Mouse (Mus musculus): ENCODE results near the gene Ypel4. TPM values are rescaled to one million over a fixed set of nuclear protein-coding genes. Genes with fewer than 3 reads are reported as not detected.

Gene Ypel4
- total RNA-seq, 2 experiments from 2014 or later: not detected

DNA sequence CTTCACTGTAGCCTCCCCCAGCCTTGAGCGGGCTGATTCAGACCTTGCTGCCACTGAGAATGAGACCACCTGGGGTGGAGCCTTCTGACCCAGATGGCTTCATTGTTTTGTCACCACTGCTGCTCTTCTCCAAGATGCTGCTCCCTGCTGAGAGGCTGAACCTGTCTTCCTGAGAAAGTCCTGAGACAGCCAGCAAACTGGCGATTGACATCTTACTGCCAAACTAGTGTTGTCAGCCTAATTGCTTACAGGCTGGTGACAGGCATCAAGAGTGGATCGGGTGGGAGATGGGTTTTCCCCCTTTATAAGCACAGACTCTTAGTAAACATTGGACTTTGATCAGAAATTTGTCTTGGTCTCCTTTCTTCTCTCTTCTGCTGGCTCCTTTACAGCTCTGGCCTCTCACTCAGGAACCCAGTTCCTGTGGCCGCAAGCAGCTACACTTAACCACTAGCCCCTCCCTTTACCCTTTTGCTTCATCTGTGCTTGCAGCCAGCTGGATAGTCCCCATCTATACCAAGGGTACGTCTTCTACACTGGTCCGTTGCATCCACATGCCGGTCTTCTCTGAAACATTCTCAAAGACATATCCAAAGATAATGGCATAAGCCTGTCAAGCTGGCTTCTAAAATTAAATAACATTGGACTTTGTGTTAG, 23.3 kb downstream of the Ypel4 start:
- peak; percentile 52; the same call in 1 of the 2 replicates for ATAC-seq (replicated peaks; ENCODE audit: poor library complexity, severe bottlenecking)

DNA sequence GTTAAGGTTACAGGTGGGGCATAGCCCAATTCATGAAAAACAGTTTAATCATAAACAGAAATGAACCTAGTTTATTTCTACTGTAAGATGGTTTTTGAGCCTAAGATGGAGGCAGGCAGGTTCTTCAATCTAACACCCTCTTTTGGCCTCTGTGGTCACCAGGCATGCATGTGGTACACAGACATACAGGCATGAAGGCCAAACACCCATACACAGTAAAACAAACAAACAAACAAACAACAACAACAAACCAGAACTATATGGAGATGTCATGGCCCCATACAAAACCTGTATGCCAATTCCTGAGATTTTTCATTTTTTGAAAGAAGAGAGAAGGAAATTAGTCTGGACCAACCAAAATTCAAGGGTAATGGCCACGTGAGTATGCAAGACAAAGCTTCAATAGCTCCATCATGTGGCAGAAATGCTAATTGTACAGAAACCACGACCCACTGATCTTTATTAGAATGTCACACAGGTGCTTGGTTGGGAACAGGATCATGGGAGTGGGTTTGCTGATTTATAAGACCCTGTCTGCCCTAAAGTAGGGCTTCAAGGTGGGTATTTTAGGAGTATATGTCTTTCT, 24.8 kb downstream of the Ypel4 start:
- ATAC-seq (replicated peaks; ENCODE audit: poor library complexity, severe bottlenecking): peak; percentile 85

DNA sequence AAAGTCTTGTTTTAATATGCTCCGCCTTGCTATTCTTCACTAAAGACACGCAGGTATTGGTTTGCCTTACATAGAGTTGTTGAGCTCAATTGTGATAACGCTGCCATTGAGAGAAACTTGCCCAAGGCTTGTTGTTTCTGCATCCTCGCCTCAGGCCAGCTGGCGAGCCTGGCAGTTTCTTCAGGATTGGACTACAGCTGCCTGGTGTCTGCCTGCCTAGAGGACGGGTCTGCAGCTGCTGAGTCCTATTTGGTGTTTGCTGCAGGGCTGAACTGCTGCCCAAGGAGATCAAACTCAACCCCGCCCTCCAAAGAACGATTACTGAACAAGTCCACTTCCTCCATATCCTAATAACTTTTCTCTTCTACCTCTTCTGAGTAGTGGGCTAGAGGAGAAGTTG, 26.9 kb downstream of the Ypel4 start:
- ATAC-seq (replicated peaks; ENCODE audit: poor library complexity, severe bottlenecking): no peak

DNA sequence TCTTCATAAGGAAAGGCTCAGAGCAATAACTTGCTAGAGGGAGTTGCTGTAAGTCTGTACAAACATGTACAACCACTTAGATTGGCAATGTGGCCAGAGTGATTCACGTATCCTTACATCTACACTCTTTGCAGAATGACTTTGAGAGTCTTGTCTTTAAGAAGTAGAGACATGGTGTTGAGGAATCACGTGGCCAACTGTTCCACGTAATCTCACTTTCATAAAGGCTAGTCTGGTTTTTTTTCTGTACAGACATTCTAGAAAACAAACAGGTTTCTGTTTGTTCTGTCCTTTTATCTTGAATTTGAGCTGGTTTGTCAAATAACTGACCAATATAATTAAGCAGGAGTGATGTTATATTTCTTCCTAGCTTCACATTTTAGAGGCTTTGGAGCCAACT, 27.5 kb downstream of the Ypel4 start:
- ATAC-seq (replicated peaks; ENCODE audit: poor library complexity, severe bottlenecking): no peak

DNA sequence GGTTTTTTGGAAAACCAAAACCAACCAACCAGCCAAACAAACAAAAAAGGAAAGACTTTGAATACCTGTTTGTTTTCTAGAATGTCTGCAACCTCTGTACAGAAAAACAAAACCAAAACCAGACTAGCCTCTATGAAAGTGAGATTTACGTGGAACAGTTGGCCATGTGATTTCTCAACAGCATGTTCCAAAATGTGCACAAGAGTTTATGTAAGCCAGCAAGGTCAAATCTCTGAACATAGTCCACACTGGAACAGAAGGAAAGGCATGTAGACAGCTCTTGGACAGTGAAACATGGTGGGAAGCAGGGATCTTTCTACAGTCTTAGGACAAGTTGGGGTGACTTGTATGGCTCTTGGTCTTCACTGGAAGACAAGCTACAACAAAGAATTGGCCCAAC, 28.0 kb downstream of the Ypel4 start:
- no peak for ATAC-seq (replicated peaks; ENCODE audit: poor library complexity, severe bottlenecking)

DNA sequence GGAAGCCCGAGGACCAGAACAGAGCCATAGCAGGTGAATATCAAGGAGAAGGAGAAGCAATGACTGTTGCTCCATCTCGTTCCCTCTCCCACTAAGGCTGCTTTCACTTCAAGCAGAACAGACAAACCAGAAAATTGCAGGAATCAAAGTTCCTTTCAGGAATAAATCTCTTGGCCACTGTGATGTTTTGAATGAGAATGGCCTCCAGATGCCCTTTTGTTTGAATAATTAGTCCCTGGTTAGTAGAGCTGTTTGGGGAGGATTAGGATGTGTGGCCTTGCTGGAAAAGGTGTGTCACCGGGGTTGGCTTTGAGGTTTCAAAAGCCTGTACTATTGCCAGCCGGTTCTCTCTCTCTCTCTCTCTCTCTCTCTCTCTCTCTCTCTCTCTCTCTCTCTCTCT, 28.4 kb downstream of the Ypel4 start:
- ATAC-seq (replicated peaks; ENCODE audit: poor library complexity, severe bottlenecking): no peak

DNA sequence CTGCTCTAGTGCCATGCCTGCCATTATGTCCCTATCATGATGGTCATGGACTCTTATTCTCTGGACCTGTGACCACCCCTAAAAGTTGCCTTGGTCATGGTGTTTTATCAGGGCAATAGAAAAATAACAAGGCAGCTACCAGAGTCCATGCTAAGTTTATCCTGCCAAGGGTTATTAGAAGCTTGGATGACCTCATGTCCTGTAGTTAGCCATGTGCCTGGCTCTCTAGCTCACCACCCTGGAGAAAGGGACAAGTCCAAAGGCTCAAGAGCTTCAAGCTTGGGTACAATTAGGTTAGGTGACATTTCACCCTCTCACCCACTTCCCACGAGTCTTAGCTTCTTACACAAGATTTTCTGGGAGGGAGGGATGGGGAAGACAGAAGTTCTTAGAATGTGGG, 29.0 kb downstream of the Ypel4 start:
- ATAC-seq (replicated peaks; ENCODE audit: poor library complexity, severe bottlenecking): no peak

DNA sequence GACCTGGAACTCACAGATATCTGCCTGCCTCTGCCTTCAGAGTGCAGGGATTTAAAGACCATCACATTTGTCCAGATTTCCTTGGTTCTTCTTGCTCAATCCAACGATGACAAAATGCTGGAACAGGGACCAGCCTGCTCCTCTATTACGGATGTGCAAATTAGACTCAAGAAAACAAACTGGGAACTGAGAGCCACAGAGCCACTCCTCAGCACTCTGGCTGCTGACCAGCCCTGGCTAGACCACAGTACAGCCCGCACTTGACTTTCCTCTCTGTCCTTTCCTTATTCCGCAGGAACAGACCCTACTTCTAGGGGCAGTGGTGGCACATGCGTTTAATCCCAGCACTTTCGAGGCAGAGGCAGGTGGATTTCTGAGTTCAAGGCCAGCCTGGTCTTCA, 36.6 kb downstream of the Ypel4 start:
- no peak for ATAC-seq (replicated peaks; ENCODE audit: poor library complexity, severe bottlenecking)

DNA sequence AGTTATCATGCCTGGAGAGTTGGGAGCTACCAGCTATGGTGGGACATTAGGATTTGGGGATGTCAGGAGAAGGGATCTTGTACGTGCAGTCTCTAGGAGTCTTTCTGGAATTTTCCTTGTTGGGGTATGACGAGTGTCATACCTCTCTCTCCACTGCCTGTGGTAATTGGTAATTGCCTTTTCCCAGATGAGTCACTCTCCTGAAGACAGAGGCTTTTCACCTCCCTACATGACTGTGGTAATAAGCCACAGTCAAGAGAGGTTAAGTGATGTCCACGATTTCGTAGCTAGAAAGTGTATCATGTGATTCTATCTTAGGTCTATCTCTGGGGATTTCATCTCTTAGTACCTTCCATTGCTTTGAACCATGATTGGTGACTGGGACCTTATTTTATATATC, 38.6 kb downstream of the Ypel4 start:
- ATAC-seq (replicated peaks; ENCODE audit: poor library complexity, severe bottlenecking): no peak

DNA sequence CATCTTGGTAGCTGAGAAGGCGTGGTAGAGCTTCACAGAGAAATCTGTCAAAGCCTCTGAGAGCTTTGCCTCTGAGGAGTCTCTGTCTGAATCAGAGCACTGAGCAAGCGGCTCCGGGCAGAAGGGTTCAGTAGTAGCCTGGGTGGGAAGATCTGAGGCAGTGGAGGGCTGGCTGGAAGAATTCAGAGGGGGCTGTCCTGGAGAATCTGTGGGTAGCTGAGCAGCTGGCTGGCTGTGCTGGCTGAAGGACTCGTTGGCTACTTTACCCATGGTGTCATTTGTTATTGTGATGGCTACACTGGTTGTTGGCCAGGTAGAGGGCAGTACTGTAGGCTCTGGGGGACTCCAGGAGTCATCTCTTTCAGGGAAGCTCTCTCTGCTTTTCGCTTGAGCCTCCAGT, 39.3 kb downstream of the Ypel4 start:
- ATAC-seq (replicated peaks; ENCODE audit: poor library complexity, severe bottlenecking): no peak

DNA sequence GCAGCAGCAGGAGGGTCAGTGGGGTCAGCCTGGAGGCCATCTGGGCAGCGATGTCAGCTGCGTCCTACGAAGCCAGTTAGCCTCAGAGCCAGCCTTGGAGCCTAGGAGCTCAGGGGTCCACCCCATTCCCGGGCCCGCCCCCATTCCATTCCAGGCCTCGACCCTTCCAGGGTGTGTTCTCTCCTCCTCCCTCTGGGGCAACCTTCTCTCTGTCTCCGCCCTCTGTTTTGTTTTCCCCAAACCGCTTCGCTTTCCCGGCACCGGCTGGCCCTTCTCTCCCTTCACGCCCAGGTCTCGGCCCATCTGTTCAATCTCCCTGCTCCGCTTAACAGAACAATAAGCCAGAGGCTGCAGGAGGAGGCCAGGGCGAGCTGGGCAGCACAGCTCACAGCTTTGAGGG, 40.9 kb downstream of the Ypel4 start:
- no peak for ATAC-seq (replicated peaks; ENCODE audit: poor library complexity, severe bottlenecking)

DNA sequence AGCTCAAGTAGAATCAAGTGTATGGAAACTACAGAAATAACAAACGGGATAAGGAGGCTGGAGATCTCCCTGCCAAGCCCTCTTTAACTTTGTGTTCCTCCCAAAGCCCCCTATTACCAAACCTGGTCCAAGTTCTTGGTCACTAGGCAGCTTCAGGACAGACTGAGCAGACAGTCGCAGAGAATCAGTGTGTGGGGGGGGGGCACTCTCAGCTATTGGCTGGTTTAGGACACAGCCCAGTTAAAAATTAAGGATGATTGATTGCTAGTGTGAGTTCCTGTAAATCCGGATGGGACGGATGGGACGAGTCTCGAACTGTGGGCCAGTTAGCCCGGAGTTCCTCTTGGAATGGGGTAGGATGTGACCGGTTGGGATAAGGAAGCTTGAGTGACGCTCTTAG, 41.4 kb downstream of the Ypel4 start, which contains the start of gene Serping1:
Gene Serping1, minus strand, starts transcription at position 204 of the 400 bp plus-strand sequence.
- no peak for ATAC-seq (replicated peaks; ENCODE audit: poor library complexity, severe bottlenecking)

DNA sequence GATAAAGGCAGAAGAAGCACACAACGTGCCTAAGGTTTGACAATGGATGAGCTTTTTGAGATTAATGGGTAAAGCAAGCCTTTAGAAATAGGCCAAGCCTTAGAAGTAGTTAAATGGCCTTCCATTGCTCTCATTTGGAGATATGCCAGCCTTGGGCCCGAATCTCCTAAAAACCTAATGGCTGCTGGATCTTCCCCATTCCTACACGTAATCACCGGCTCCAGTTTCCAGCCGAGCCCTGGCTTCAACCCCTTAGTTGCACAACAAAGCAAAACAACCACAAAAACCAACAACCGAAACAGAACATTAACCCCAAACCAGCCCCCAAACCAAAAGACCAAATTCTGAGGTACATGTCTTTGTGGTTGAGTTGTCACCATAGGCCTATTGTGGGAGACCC, 41.8 kb downstream of the Ypel4 start:
- ATAC-seq (replicated peaks; ENCODE audit: poor library complexity, severe bottlenecking): peak; percentile 52

DNA sequence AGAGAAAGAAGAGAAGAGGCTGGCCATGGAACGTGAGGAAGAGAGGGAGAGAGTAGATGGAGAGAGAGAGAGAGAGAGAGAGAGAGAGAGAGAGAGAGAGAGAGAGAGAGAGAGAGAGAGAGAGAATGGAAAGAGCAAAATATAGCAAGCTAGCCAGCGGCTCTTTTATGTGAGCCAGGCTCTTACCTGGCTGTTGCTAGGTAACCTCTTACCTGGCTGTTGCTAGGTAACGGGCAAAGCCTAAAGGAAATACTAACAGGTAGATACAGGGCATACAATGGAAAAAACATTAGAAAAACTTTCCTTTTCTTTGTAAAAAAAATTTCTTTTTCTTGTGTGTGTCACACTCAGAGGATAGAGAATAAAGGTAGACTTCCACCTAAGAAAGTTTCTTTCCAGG, 43.8 kb downstream of the Ypel4 start:
- ATAC-seq (replicated peaks; ENCODE audit: poor library complexity, severe bottlenecking): no peak

DNA sequence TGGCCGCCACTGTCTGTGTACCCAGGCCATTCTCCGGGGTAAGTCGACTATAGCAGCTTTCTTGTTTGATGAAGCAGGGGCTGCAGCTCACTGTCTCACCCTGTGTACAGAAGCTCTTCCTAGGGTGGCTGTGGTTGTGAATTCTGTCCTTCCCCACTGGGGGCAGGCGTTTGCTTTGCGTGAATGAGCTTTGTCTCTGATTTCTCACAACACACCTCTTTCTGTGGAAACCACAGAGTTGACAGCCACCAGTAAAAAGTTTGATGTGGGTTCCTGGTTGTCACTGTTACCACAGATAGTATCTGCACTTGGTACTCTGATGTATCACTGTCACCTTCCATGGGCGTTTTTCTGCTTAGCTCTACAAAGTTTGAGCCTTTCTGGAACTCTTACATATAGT, 45.4 kb downstream of the Ypel4 start:
- ATAC-seq (replicated peaks; ENCODE audit: poor library complexity, severe bottlenecking): peak; percentile 79

DNA sequence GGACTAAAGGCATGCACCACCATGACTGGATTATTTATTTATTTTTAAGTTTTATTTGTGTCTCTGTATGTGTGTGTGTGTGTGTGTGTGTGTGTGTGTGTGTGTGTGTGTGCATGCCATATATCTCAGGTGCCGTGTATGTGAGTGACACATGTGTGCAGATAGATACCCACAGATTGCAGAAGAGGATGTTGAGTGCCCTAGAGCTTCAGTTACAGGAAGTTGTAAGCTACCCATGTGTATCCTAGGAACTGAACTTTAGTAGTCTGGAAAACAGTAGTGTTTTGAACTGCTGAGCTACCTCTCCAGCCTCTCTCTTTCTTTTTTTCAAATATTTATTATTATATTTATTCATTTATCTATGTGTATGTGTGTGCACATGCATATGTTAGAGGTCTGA, 49.5 kb downstream of the Ypel4 start:
- ATAC-seq (replicated peaks; ENCODE audit: poor library complexity, severe bottlenecking): peak; percentile 70

DNA sequence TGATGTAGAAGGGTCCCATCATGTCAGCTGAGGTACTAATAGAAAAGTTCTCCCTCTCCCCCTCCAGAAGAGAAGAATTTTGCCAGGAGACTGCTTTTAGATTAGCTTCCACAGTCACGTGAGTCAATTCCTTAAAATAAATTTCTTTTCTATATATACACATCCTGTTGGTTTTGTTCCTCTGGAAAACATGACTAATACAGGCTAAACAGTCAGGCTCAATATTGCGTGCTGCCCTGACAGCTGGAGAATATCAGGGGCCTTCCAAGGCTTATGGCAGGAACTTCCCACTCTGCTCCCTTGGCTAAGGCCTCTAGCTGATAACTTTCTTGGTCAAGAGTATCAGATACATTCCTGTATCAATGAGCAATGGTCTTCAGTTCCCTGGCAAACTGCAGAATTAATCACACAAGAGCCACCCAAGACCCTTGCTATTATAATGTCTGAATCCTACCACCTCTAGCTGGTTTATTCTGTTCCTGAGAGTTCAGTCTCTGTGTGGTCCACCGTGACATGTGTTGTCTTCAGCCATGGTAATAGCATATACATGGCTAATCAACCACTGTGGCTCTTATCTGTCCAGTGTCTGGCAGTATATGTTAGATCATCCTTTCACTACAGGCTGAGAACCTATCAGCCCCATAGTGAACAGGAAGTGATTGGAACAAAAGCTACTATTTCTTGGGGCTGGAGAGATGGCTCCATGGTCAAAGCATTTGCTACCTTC, 50.1 kb downstream of the Ypel4 start:
- no peak for ATAC-seq (replicated peaks; ENCODE audit: poor library complexity, severe bottlenecking)

Other genes with a start within 250 kb of the Ypel4 start
- 30.6 and 34.8 TPM in 2 replicates for gene Ctnnd1, start 83.3 kb upstream of the Ypel4 start, total RNA-seq (2014; fragmentation: Nextera tagmentation)
- 27.4 and 44.7 TPM in 2 replicates for gene Ctnnd1, start 83.3 kb upstream of the Ypel4 start, total RNA-seq (2017)
- not detected in 2 replicates for gene Btbd18, start 75.0 kb upstream of the Ypel4 start, total RNA-seq (2014; fragmentation: Nextera tagmentation)
- not detected in 2 replicates for gene Btbd18, start 75.0 kb upstream of the Ypel4 start, total RNA-seq (2017)
- 189 and 209 TPM in 2 replicates for gene Selenoh, start 63.3 kb upstream of the Ypel4 start, total RNA-seq (2014; fragmentation: Nextera tagmentation)
- gene Selenoh, start 63.3 kb upstream of the Ypel4 start, total RNA-seq (2017): 156 and 175 TPM in 2 replicates
- not detected in 2 replicates for gene Gm28635, start 56.0 kb upstream of the Ypel4 start, total RNA-seq (2014; fragmentation: Nextera tagmentation)
- gene Gm28635, start 56.0 kb upstream of the Ypel4 start, total RNA-seq (2017): not detected in 2 replicates
- gene Med19, start 55.7 kb upstream of the Ypel4 start, total RNA-seq (2014; fragmentation: Nextera tagmentation): 16.7 and 24.4 TPM in 2 replicates
- gene Med19, start 55.7 kb upstream of the Ypel4 start, total RNA-seq (2017): 25.5 and 28.5 TPM in 2 replicates
- gene Tmx2, start 54.9 kb upstream of the Ypel4 start, total RNA-seq (2014; fragmentation: Nextera tagmentation): 36.2 and 48.2 TPM in 2 replicates
- 52.6 and 55.0 TPM in 2 replicates for gene Tmx2, start 54.9 kb upstream of the Ypel4 start, total RNA-seq (2017)
- 38.4 and 46.6 TPM in 2 replicates for gene Zdhhc5, start 18.9 kb upstream of the Ypel4 start, total RNA-seq (2014; fragmentation: Nextera tagmentation)
- gene Zdhhc5, start 18.9 kb upstream of the Ypel4 start, total RNA-seq (2017): 33.4 and 35.2 TPM in 2 replicates
- 30.3 and 34.9 TPM in 2 replicates for gene Clp1, start 6.7 kb upstream of the Ypel4 start, total RNA-seq (2014; fragmentation: Nextera tagmentation)
- 31.3 and 40.1 TPM in 2 replicates for gene Clp1, start 6.7 kb upstream of the Ypel4 start, total RNA-seq (2017)
- not detected in 2 replicates for gene Gm19426, start 9.6 kb downstream of the Ypel4 start, total RNA-seq (2014; fragmentation: Nextera tagmentation)
- gene Gm19426, start 9.6 kb downstream of the Ypel4 start, total RNA-seq (2017): not detected in 2 replicates
- gene Serping1, start 41.4 kb downstream of the Ypel4 start, total RNA-seq (2014; fragmentation: Nextera tagmentation): not detected in 2 replicates
- not detected in 2 replicates for gene Serping1, start 41.4 kb downstream of the Ypel4 start, total RNA-seq (2017)
- 5.6 and 6.3 TPM in 2 replicates for gene Ube2l6, start 64.8 kb downstream of the Ypel4 start, total RNA-seq (2014; fragmentation: Nextera tagmentation)
- 4.0 and 7.1 TPM in 2 replicates for gene Ube2l6, start 64.8 kb downstream of the Ypel4 start, total RNA-seq (2017)
- not detected in 2 replicates for gene Smtnl1, start 88.6 kb downstream of the Ypel4 start, total RNA-seq (2014; fragmentation: Nextera tagmentation)
- gene Smtnl1, start 88.6 kb downstream of the Ypel4 start, total RNA-seq (2017): not detected in 2 replicates
- gene Timm10, start 92.9 kb downstream of the Ypel4 start, total RNA-seq (2014; fragmentation: Nextera tagmentation): 52.3 and 76.6 TPM in 2 replicates
- gene Timm10, start 92.9 kb downstream of the Ypel4 start, total RNA-seq (2017): 32.2 and 34.6 TPM in 2 replicates
- 14.6 and 23.4 TPM in 2 replicates for gene Slc43a1, start 104.8 kb downstream of the Ypel4 start, total RNA-seq (2014; fragmentation: Nextera tagmentation)
- gene Slc43a1, start 104.8 kb downstream of the Ypel4 start, total RNA-seq (2017): 11.5 and 11.8 TPM in 2 replicates
- gene Rtn4rl2, start 152.7 kb downstream of the Ypel4 start, total RNA-seq (2014; fragmentation: Nextera tagmentation): not detected in 2 replicates
- gene Rtn4rl2, start 152.7 kb downstream of the Ypel4 start, total RNA-seq (2017): not detected in 2 replicates
- gene Slc43a3, start 202.5 kb downstream of the Ypel4 start, total RNA-seq (2014; fragmentation: Nextera tagmentation): 123 and 129 TPM in 2 replicates
- gene Slc43a3, start 202.5 kb downstream of the Ypel4 start, total RNA-seq (2017): 96.1 and 109 TPM in 2 replicates
- not detected in 2 replicates for gene Prg2, start 246.4 kb downstream of the Ypel4 start, total RNA-seq (2014; fragmentation: Nextera tagmentation)
- gene Prg2, start 246.4 kb downstream of the Ypel4 start, total RNA-seq (2017): 73.5 and 97.1 TPM in 2 replicates